8 mouse cellular contexts compared by ENCODE assay signal in the genomic region with DNA sequence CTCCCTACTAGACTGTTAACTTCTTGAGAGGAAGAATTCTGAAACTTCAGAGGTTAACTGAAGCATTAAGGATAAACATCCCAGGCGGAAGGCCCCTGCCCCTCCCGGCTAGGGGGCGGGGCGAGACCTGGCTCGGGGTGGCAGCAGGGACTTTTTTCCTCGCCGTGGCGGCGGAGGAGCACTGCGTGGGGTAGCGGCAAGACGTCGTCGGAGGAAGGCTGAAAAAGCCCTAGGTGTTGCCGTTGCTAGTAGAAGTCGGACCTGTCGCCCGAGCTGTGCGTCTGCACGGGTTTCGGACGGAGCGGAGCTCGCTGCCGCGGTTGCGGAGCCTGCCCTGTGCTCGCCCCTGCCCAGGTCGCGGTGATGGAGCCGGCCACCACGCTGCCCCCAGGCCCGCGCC. TPM values are rescaled to one million over a fixed set of nuclear protein-coding genes. Genes with fewer than 3 reads are reported as not detected.
A peak's percentile ranks its signal among the peaks of the same experiment; 100 is the strongest.
DNase-seq lines count a peak whose midpoint lies in the region; ATAC-seq lines count a peak whose summit lies in the region.

Gene Kdm5b, plus strand, starts transcription at position 196 of the 400 bp plus-strand sequence.

- ATAC-seq in activated CD4-positive, CD25-positive, alpha-beta regulatory T cell, adult 4 months, result peak; percentile 33
- peak; percentile 41 for ATAC-seq in megakaryocyte progenitor cell, adult 5-6 weeks (replicated peaks; ENCODE audit: poor library complexity)

- intact Hi-C loops in gastrocnemius, postnatal 14 days (cut with DNase I; ENCODE audit: low total_unique reads), result no loop called here
- intact Hi-C loops in left cerebral cortex, postnatal 10 days (cut with DNase I), result no loop called here

- peak; percentile 91 for DNase-seq in embryo, embryonic 10.5 days (ENCODE audit: low spot score)
- DNase-seq in gastrocnemius, postnatal 14 days, result peak; percentile 86
- peak; percentile 89 for DNase-seq in induced T-regulatory cell, adult 2 months (ENCODE audit: low read depth)
- peak; percentile 80 to 93 for DNase-seq in left cerebral cortex, postnatal 10 days (ENCODE audit: extremely low spot score in 1 of 2, low spot score in 2 of 2)
- DNase-seq in right cerebral cortex, postnatal 14 days, result peak; percentile 83
- DNase-seq in urinary bladder, postnatal 36 days (ENCODE audit: low spot score in 2 of 2), result peak; percentile 91 to 92

RNA-seq across cellular contexts. Expression of gene Kdm5b, which starts in this region (rescaled TPM):
- polyA plus RNA-seq in activated CD4-positive, CD25-positive, alpha-beta regulatory T cell, adult 4 months (2017; shearing (Covaris generic)), result 10 to 100 TPM; 10.5 to 11.4 TPM
- 10 to 100 TPM; 16.6 to 17.0 TPM for total RNA-seq in gastrocnemius, postnatal 14 days (2021)
- 10 to 100 TPM; 63.8 to 66.6 TPM for total RNA-seq in left cerebral cortex, postnatal 10 days (2021)
- total RNA-seq in megakaryocyte progenitor cell, adult 5-6 weeks (2015), result 16.3 and 24.2 TPM in 2 replicates
- total RNA-seq in megakaryocyte progenitor cell, adult 5-6 weeks (2017), result 18.0 and 20.6 TPM in 2 replicates

Comparison
In these comparisons a context has a peak if more than half of its experiments do, and no peak if none do; other contexts are left out.
1. Peak in every context shown above with its lines: DNase-seq and ATAC-seq.